Mouse (Mus musculus): ENCODE measurements around the gene Rpl13a.

DNA sequence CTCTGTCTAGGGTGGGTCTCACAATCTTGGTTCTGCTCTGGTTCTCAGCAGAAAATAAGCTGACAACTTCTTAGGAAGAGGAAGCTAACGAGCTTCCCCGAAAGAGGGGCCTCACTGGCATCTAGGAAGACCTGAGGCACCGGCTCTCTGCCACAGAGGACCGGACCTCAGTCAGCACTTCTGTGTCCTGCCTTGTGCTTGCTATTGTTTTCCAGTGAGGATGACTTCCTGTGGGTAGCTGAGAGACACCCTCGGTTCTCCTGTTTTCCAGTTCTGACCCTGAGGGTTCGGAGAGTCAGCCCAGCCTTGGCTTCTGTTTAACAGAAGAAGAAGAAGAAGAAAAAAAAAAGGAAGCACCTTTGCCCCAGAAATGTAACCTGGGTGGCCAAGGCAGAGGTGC, 31.1 kb downstream of the Rpl13a start:
- no peak for TF ChIP-seq CTCF (IDR thresholded peaks at IDR 0.05; ENCODE audit: control insufficient read depth, insufficient read depth, insufficient read length)
- TF ChIP-seq MYOD1 (IDR thresholded peaks at IDR 0.05; ENCODE audit: control insufficient read depth, insufficient read length, low read depth): no peak
- TF ChIP-seq USF1 (IDR thresholded peaks at IDR 0.05; ENCODE audit: low read depth): no peak
- TF ChIP-seq MYOG (IDR thresholded peaks at IDR 0.05; ENCODE audit: control insufficient read depth, extremely low read depth, insufficient read length): no peak
- TF ChIP-seq FOSL1 (IDR thresholded peaks at IDR 0.05; ENCODE audit: insufficient read depth, low read length, poor library complexity, severe bottlenecking): no peak
- TF ChIP-seq MAX (IDR thresholded peaks at IDR 0.05): no peak
- no peak for TF ChIP-seq CEBPB (IDR thresholded peaks at IDR 0.05; ENCODE audit: low read depth)
